Mouse (Mus musculus) forebrain, embryonic 15.5 days (tissue): ENCODE measurements at regions not wholly inside any gene's neighbourhood (a gene's known extent, or its start where the extent isn't known, plus 50 kb on each side); places are given as distances from the start of the nearest gene placed in this dataset.

Experiments used
- ATAC-seq: fragments of 200-750 bp; cut with Nextera tagmentation; replicated peaks from 2 replicates; pipeline ENCODE4 v1.8.0; 2017; ENCODE audit warnings: mild to moderate bottlenecking, moderate TSS enrichment, moderate library complexity
- H3K27ac ChIP-seq: fragments of 300-500 bp; sonication (generic); replicated peaks from 2 replicates; pipeline ENCODE4 v1.5.1; 2015; ENCODE audit warnings: mild to moderate bottlenecking, inconsistent platforms
- H3K27me3 ChIP-seq: fragments of 300-500 bp; sonication (generic); 2 replicates; pipeline ENCODE4 v1.6.1; 2015; ENCODE audit warnings: inconsistent platforms
- H3K36me3 ChIP-seq: fragments of 300-500 bp; sonication (generic); 2 replicates; pipeline ENCODE4 v1.6.1; 2015; ENCODE audit warnings: mild to moderate bottlenecking, inconsistent platforms
- H3K4me1 ChIP-seq: fragments of 300-500 bp; sonication (generic); 2 replicates; pipeline ENCODE4 v1.6.1; 2015; ENCODE audit warnings: inconsistent platforms
- H3K4me2 ChIP-seq: fragments of 300-500 bp; sonication (generic); replicated peaks from 2 replicates; pipeline ENCODE4 v1.6.1; 2015; ENCODE audit warnings: mild to moderate bottlenecking, inconsistent platforms
- H3K4me3 ChIP-seq: fragments of 300-500 bp; sonication (generic); 2 replicates; pipeline ENCODE4 v1.5.1; 2015; ENCODE audit warnings: mild to moderate bottlenecking, inconsistent platforms
- H3K9ac ChIP-seq: fragments of 300-500 bp; sonication (generic); replicated peaks from 2 replicates; pipeline ENCODE4 v1.6.1; 2015; ENCODE audit warnings: mild to moderate bottlenecking, inconsistent platforms
- H3K9me3 ChIP-seq: fragments of 300-500 bp; sonication (generic); 2 replicates; pipeline ENCODE4 v1.6.1; 2016; ENCODE audit warnings: inconsistent platforms
- WGBS: fragments of 180-500 bp; shearing (Covaris S2); methylation state at CpG from one replicate; pipeline ENCODE4 v1.1.7; 2015; ENCODE audit warnings: mixed read lengths; 5-methylcytosine and 5-hydroxymethylcytosine counted together

DNA sequence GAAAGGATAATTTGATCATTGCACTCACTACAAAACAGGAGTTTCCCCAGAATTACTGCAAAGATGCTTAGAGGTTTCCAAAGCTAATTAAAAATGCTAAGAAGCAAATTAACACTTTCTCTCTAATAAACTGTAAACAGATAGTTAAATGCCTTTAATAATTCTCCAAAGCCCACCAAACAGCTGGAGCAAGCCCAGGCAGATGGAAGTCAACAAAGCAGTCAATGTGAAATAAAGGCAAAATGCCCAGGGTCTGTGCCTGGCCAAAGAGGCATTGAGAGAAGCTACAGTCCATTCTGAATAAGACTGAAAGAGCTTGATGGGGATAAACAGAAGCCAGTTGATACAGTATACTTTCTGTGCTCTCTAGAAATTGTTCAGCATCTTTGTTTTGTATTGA lies 215.6 kb upstream of the Lrfn5 start:
- Histone ChIP-seq H3K9me3 (no peaks in the 10 kb centered on the region), H3K36me3 (no peaks in the 10 kb centered on the region), H3K4me3 (no peak overlapping the region), H3K4me2 (no peak overlapping the region), H3K27ac (no peak overlapping the region), H3K9ac (no peak overlapping the region), H3K4me1 (0 out of 2 replicates have a peak, but pooled peaks cover 2% of the 10 kb centered on the region), H3K27me3 (no peaks in the 10 kb centered on the region)
- ATAC-seq = no peak

DNA sequence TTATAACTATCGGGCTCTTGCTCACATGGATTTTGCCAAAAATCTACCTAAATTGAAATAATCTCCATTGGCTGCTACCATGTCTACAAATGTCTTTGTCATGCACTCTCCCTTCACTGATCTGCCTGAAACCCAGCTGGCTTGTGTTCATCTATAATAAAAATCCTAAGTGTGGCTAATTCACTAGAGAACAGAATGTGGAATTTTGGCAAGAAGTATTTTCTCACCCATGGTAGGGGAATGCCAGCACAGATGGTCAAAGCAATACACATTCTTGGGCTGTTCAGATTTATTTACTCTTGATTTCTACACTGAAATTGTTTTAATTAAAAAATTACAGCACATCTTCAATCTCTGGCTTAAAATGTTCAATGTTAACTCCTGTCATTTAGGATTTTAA lies 200.8 kb upstream of the Lrfn5 start:
- no peaks in the 10 kb centered on the region for H3K4me1 ChIP-seq
- peak; percentile 87 for ATAC-seq

DNA sequence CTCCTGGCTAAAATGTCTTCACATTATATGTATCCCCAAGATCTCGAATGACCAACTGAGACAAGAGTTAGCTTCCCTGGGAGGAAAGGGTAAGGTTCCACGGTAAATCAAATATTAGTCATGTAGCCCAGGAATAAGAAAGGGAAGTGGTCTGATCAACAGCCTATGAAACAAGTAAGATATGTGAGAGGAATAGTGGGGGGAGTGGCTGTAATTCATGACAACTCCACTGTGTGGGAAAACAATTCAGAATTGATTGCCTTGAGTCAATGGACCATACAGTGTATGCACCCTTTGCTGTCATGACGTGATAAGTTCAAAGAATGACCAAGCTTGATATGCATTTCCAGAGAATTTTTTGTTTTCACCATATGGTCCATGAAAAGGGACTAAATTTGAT lies 190.8 kb upstream of the Lrfn5 start:
- H3K4me3 ChIP-seq = no peak overlapping the region
- H3K4me2 ChIP-seq = no peak overlapping the region
- H3K36me3 ChIP-seq = no peaks in the 10 kb centered on the region
- no peaks in the 10 kb centered on the region for H3K9me3 ChIP-seq
- H3K27ac ChIP-seq = no peak overlapping the region
- H3K27me3 ChIP-seq = no peaks in the 10 kb centered on the region
- no peak overlapping the region for H3K9ac ChIP-seq
- no peak for ATAC-seq
- WGBS = 78% methylated on average over 3 of the region's 3 CpGs
- H3K4me1 ChIP-seq = no peaks in the 10 kb centered on the region

More for the DNA sequence above, 200.8 kb upstream of the Lrfn5 start:
- Histone ChIP-seq H3K4me2 (no peak overlapping the region), H3K9ac (no peak overlapping the region), H3K9me3 (no peaks in the 10 kb centered on the region), H3K27me3 (no peaks in the 10 kb centered on the region), H3K4me3 (no peak overlapping the region), H3K36me3 (no peaks in the 10 kb centered on the region), H3K27ac (peak overlapping the region; percentile 36; the same call in 1 of the 2 replicates)
- 76% methylated on average over 1 of the region's 1 CpGs for WGBS
